7 mouse cellular contexts compared by ENCODE assay signal in the genomic region with DNA sequence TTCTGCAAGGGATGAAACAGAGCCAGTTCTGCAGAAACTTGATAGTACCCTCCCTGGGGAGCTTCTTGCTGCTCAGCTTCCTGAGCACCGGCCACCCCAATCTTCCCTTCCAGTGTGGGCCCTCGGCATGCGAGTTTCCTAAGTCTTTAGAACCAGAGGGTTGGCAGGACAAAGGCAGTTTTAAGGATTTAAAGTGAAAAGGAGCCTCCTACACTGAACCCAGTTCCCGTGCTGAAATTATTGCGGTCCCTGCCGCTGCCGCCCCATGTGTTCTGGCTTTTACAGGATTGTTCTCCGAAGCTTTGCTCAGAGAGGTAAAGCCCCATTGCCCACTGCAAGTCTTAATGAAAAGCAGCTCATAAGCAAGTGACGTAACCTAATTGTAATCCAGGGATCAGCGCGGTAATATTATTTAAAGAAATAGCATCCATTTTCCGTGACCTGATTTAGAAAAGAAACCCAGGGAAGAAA. TPM values are rescaled to one million over a fixed set of nuclear protein-coding genes. Genes with fewer than 3 reads are reported as not detected.
DNase-seq lines count a peak whose midpoint lies in the region; ATAC-seq and TF ChIP-seq lines count a peak whose summit lies in the region.

No protein-coding gene starts in this region.

- peak overlapping the region; percentile 54; the same call in 1 of the 2 replicates for H3K27ac ChIP-seq in forebrain, postnatal 0 days (ENCODE audit: low read depth, low read length)
- H3K27ac ChIP-seq in limb, embryonic 10.5 days = peak overlapping the region; percentile 68; the same call in 1 of the 2 replicates
- H3K27ac ChIP-seq in stomach, postnatal 0 days (replicated peaks) = 0 out of 2 replicates have a peak overlapping the region, but pooled peaks have one; percentile 31

- no peak for TF ChIP-seq CTCF in forebrain, postnatal 0 days (IDR thresholded peaks at IDR 0.05; ENCODE audit: low read depth)
- TF ChIP-seq CTCF in stomach, postnatal 0 days (IDR thresholded peaks at IDR 0.05; ENCODE audit: low read depth) = no peak

- H3K27me3 ChIP-seq in forebrain, postnatal 0 days (ENCODE audit: insufficient read depth, low read length) = no peaks in the 10 kb centered on the region
- no peaks in the 10 kb centered on the region for H3K27me3 ChIP-seq in limb, embryonic 10.5 days (ENCODE audit: low read depth, poor library complexity, severe bottlenecking)
- no peaks in the 10 kb centered on the region for H3K27me3 ChIP-seq in stomach, postnatal 0 days (ENCODE audit: control insufficient read depth, insufficient read depth, low read length)

- DNase-seq in ovary, postnatal 10 days (ENCODE audit: low spot score) = peak; percentile 9
- DNase-seq in ovary, postnatal 14 days (ENCODE audit: low spot score) = no peak
- peak; percentile 35 for DNase-seq in forebrain, postnatal 0 days
- DNase-seq in limb, embryonic 10.5 days (ENCODE audit: low spot score) = no peak
- no peak for DNase-seq in stomach, postnatal 0 days (ENCODE audit: low spot score)
- DNase-seq in lung, adult 18-20 months = no peak
- no peak for DNase-seq in right cerebral cortex, postnatal 4 days

- peak overlapping the region; percentile 43 for H3K4me2 ChIP-seq in forebrain, postnatal 0 days (ENCODE audit: low read depth)
- peak overlapping the region; percentile 31 for H3K4me2 ChIP-seq in stomach, postnatal 0 days (replicated peaks; ENCODE audit: low read depth)

- 14% methylated on average over 12 of the region's 12 CpGs for WGBS in forebrain, postnatal 0 days
- 69% methylated on average over 12 of the region's 12 CpGs for WGBS in limb, embryonic 10.5 days
- 50% methylated on average over 12 of the region's 12 CpGs for WGBS in stomach, postnatal 0 days

- TF ChIP-seq EP300 in stomach, postnatal 0 days (optimal IDR thresholded peaks at IDR 0.05) = no peak

- ATAC-seq in forebrain, postnatal 0 days = peak; percentile 53; the same call in 1 of the 2 replicates
- ATAC-seq in stomach, postnatal 0 days (ENCODE audit: low FRiP score, low TSS enrichment) = no peak

- peak overlapping the region; percentile 29 for H3K9ac ChIP-seq in forebrain, postnatal 0 days
- no peak overlapping the region for H3K9ac ChIP-seq in stomach, postnatal 0 days (ENCODE audit: low read length)

- peak overlapping the region; percentile 22 for H3K4me3 ChIP-seq in forebrain, postnatal 0 days (ENCODE audit: low read depth, low read length)
- H3K4me3 ChIP-seq in limb, embryonic 10.5 days = no peak overlapping the region
- H3K4me3 ChIP-seq in stomach, postnatal 0 days (ENCODE audit: low read depth, low read length) = 0 out of 2 replicates have a peak overlapping the region, but pooled peaks have one; percentile 10

- no peaks in the 10 kb centered on the region for H3K9me3 ChIP-seq in forebrain, postnatal 0 days (ENCODE audit: low read length)
- H3K9me3 ChIP-seq in limb, embryonic 10.5 days (replicated peaks) = no peaks in the 10 kb centered on the region
- H3K9me3 ChIP-seq in stomach, postnatal 0 days (ENCODE audit: control insufficient read depth, low read length) = no peaks in the 10 kb centered on the region

- H3K4me1 ChIP-seq in forebrain, postnatal 0 days (ENCODE audit: insufficient read depth) = peaks cover 7% of the 10 kb centered on the region; the same call in 1 of the 2 replicates
- peaks cover 7% of the 10 kb centered on the region; the same call in 1 of the 2 replicates for H3K4me1 ChIP-seq in limb, embryonic 10.5 days
- H3K4me1 ChIP-seq in stomach, postnatal 0 days (replicated peaks; ENCODE audit: control insufficient read depth, insufficient read depth) = no peaks in the 10 kb centered on the region; the same call in 1 of the 2 replicates

- H3K36me3 ChIP-seq in forebrain, postnatal 0 days (ENCODE audit: insufficient read depth) = no peaks in the 10 kb centered on the region
- H3K36me3 ChIP-seq in limb, embryonic 10.5 days = no peaks in the 10 kb centered on the region
- H3K36me3 ChIP-seq in stomach, postnatal 0 days (ENCODE audit: control insufficient read depth, insufficient read depth, low read length) = no peaks in the 10 kb centered on the region

RNA-seq across cellular contexts. Expression of gene Ncoa1, which starts 32.6 kb away (rescaled TPM):
- 43.2 and 46.1 TPM in 2 replicates for total RNA-seq in forebrain, postnatal 0 days (2014; rRNA removed)
- 15.5 and 20.2 TPM in 2 replicates for polyA plus RNA-seq in forebrain, postnatal 0 days (2015; fragmentation: Nextera tagmentation; extraction: Ambion mirVana)
- 1.3 and 3.3 TPM in 2 replicates for polyA plus RNA-seq in limb, embryonic 10.5 days (2016; fragmentation: Nextera tagmentation; extraction: Ambion mirVana)
- polyA plus RNA-seq in stomach, postnatal 0 days (2015; fragmentation: Nextera tagmentation; extraction: Ambion mirVana) = 5.0 and 6.0 TPM in 2 replicates

Comparison
In these comparisons a context has a peak if more than half of its experiments do, and no peak if none do; other contexts are left out.
1. DNase-seq: peak in ovary, postnatal 10 days (single experiment) and forebrain, postnatal 0 days (single experiment); none in ovary, postnatal 14 days (single experiment), limb, embryonic 10.5 days (single experiment), stomach, postnatal 0 days (single experiment), lung, adult 18-20 months (0 of 2) and right cerebral cortex, postnatal 4 days (single experiment).
2. Peak in every context shown above with its lines, with median percentiles within 50 percentile points of each other: H3K27ac ChIP-seq.